Mouse (Mus musculus): Measurements from ENCODE around the gene Ctxn1.

The Ctxn1 gene

GRCm38 (mm10) chr8:4214006-4214980 is 44.8 kb downstream of the Ctxn1 start:
- DNase-seq (ENCODE audit: low spot score), result peak; percentile 48

- DNase-seq (ENCODE audit: low spot score), result no peak
These were observed 45.7 kb downstream of the Ctxn1 start for GRCm38 (mm10) chr8:4213210-4214005.

GRCm38 (mm10) chr8:4212809-4213209 is 46.3 kb downstream of the Ctxn1 start:
- no peak for DNase-seq (ENCODE audit: low spot score)

- DNase-seq (ENCODE audit: low spot score), result no peak
These were observed 48.0 kb downstream of the Ctxn1 start for GRCm38 (mm10) chr8:4211097-4211496.
